In the genomic region with DNA sequence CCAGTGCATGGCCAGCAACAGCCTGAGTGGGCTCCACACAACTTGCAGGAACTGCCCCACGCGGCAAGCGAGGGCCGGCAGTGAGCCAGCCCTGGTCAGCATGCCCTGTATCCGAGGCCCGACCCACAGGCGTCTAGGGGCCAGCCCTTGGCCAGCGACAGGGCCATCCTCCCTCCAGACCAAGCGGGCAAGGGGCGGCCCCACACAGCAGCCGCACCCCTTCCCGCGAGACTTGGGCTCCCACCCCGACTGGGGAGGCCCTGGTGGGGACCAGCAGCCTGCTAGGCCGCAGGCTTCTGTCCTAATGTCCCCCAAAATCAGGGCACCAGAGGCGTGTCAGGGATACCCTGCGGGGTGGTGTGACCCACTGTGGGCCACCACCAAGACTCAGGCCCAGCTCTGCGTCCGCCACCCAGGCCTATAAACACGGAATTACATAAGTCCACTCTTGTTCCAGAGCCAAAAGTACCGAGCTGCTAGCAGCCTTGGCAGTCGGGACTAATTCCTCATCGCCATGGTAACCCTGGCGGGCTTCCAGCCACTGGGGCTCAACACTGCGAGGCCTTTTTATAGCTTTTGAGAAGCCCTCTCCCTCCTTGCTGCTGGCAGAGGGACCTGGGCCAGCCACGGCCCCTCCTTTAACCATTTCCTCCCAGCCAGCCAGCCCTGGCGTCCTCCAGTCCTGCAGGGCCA, we compare ENCODE assay signal across 8 mouse cellular contexts. TPM values are rescaled to one million over a fixed set of nuclear protein-coding genes. Genes with fewer than 3 reads are reported as not detected.
A peak's percentile ranks its signal among the peaks of the same experiment; 100 is the strongest.
DNase-seq lines count a peak whose midpoint lies in the region; ATAC-seq and TF ChIP-seq lines count a peak whose summit lies in the region.

No protein-coding gene starts in this region.

- peak overlapping the region; percentile 32 for H3K4me3 ChIP-seq in intestine, postnatal 0 days (ENCODE audit: low read depth, low read length)
- no peak overlapping the region for H3K4me3 ChIP-seq in thymus, adult 2 months (ENCODE audit: control insufficient read depth, insufficient read depth, low read length)

- intact Hi-C loops in left cerebral cortex, postnatal 25 days (cut with DNase I), result loop anchor here (2.0 kb wide), 1 partner anchor 36 kb away; no protein-coding TSS in a partner anchor

- ATAC-seq in intestine, postnatal 0 days, result peak; percentile 84
- ATAC-seq in megakaryocyte-erythroid progenitor cell, adult 5-6 weeks (replicated peaks; ENCODE audit: low FRiP score, low TSS enrichment, poor library complexity, severe bottlenecking), result peak; percentile 68

- peak overlapping the region; percentile 59 for H3K9ac ChIP-seq in intestine, postnatal 0 days (ENCODE audit: low read depth, low read length)

- no peaks in the 10 kb centered on the region for H3K36me3 ChIP-seq in intestine, postnatal 0 days (ENCODE audit: control insufficient read depth, insufficient read depth)
- no peaks in the 10 kb centered on the region for H3K36me3 ChIP-seq in thymus, adult 2 months (ENCODE audit: control insufficient read depth, insufficient read depth, low read length)

- peak overlapping the region; percentile 67 for H3K4me2 ChIP-seq in intestine, postnatal 0 days (replicated peaks; ENCODE audit: low read depth)

- TF ChIP-seq POLR2A in thymus, adult 2 months (IDR thresholded peaks at IDR 0.05; ENCODE audit: control insufficient read depth, extremely low read depth, insufficient read depth, low read length, poor library complexity), result no peak

- WGBS in intestine, postnatal 0 days, result 8% methylated on average over 24 of the region's 27 CpGs
- WGBS in thymus, adult 2 months, result 45% methylated on average over 27 of the region's 27 CpGs

- peaks cover 18% of the 10 kb centered on the region; the same call in 1 of the 2 replicates for H3K4me1 ChIP-seq in intestine, postnatal 0 days (replicated peaks; ENCODE audit: control insufficient read depth, insufficient read depth, low read length)
- H3K4me1 ChIP-seq in thymus, adult 2 months (replicated peaks; ENCODE audit: control insufficient read depth, insufficient read depth, low read length), result peaks cover 18% of the 10 kb centered on the region

- no peak for TF ChIP-seq CTCF in intestine, postnatal 0 days (IDR thresholded peaks at IDR 0.05; ENCODE audit: low read depth)
- no peak for TF ChIP-seq CTCF in thymus, adult 2 months (IDR thresholded peaks at IDR 0.05; ENCODE audit: borderline replicate concordance, control insufficient read depth, extremely low read depth, insufficient read depth, low read length, poor library complexity)

- DNase-seq in adrenal gland, postnatal 10 days, result peak; percentile 100
- DNase-seq in embryo, embryonic 11.5 days (ENCODE audit: low read depth, low spot score), result peak; percentile 90
- DNase-seq in gastrocnemius, postnatal 4 days (ENCODE audit: low spot score in 2 of 2), result peak; percentile 100
- DNase-seq in left cerebral cortex, postnatal 25 days (ENCODE audit: low spot score in 2 of 2), result peak; percentile 99
- DNase-seq in right cerebral cortex, postnatal 25 days, result peak; percentile 98
- DNase-seq in thymus, adult 2 months, result no peak

- no peaks in the 10 kb centered on the region for H3K9me3 ChIP-seq in intestine, postnatal 0 days (ENCODE audit: control insufficient read depth)

- peak overlapping the region; percentile 83 for H3K27ac ChIP-seq in intestine, postnatal 0 days (ENCODE audit: low read depth, low read length)
- H3K27ac ChIP-seq in thymus, adult 2 months (ENCODE audit: control insufficient read depth, insufficient read depth, low read length), result no peak overlapping the region

- H3K27me3 ChIP-seq in intestine, postnatal 0 days (replicated peaks; ENCODE audit: control insufficient read depth, insufficient read depth, low read length), result no peaks in the 10 kb centered on the region
- H3K27me3 ChIP-seq in thymus, adult 2 months (ENCODE audit: control insufficient read depth, insufficient read depth, low read length), result no peaks in the 10 kb centered on the region

RNA-seq across cellular contexts. Expression of a gene that starts 38.0 kb away (rescaled TPM):
- total RNA-seq in adrenal gland, postnatal 10 days (2021), result 100 to 1,000 TPM; 125 to 153 TPM
- 100 to 1,000 TPM; 168 to 179 TPM for total RNA-seq in gastrocnemius, postnatal 4 days (2021)
- 7.1 and 7.6 TPM in 2 replicates for polyA plus RNA-seq in intestine, postnatal 0 days (2015; fragmentation: Nextera tagmentation; extraction: Ambion mirVana)
- total RNA-seq in left cerebral cortex, postnatal 25 days (2021), result 100 to 1,000 TPM; 183 to 200 TPM
- 48.7 and 54.4 TPM in 2 replicates for total RNA-seq in megakaryocyte-erythroid progenitor cell, adult 5-6 weeks (2014; fragmentation: Nextera tagmentation)
- 4.8 and 6.7 TPM in 2 replicates for total RNA-seq in megakaryocyte-erythroid progenitor cell, adult 5-6 weeks (2017)
- polyA plus RNA-seq in thymus, adult 2 months (2012; rRNA removed), result 75.8 and 98.4 TPM in 2 replicates
